Mouse (Mus musculus) MEL (cell line): ENCODE results near the gene Lrrc61. TPM values are rescaled to one million over a fixed set of nuclear protein-coding genes. Genes with fewer than 3 reads are reported as not detected.

Source experiments
- polyA plus RNA-seq, 2 experiments: library from polyadenylated mRNA; stranded (reverse) in 1 of 2; unstranded in 1 of 2; fragments of >175 nt in 1 of 2; fragments of >200 nt in 1 of 2; gene quantifications; 2 replicates each; pipeline versions ENCODE4 v1.2.1 to v1.2.4; 2012; ENCODE audit warnings: low replicate concordance in 2 of 2, low read depth in 1 of 2; ENCODE audit not compliant: insufficient read length in 2 of 2, insufficient read depth in 1 of 2, missing spikeins in 1 of 2
- total RNA-seq: library from RNA; depleted of rRNA; stranded (reverse); fragments of 300-350 nt; gene quantifications from 2 replicates; pipeline ENCODE4 v1.2.3, GENCODE M21; 2012; rRNA removed

The Lrrc61 gene
- total and polyA plus RNA-seq, 3 experiments: not detected

Other genes with a start within 250 kb of the Lrrc61 start
- gene Krba1, start 159.2 kb upstream of the Lrrc61 start, total RNA-seq: 4.8 and 4.9 TPM in 2 replicates
- 1 to 10 TPM in 1 of 2 experiments, not detected in 1; 8.7 TPM for gene Krba1, start 159.2 kb upstream of the Lrrc61 start, polyA plus RNA-seq
- 0.85 and 1.0 TPM in 2 replicates for gene Zfp467, start 109.0 kb upstream of the Lrrc61 start, total RNA-seq
- gene Zfp467, start 109.0 kb upstream of the Lrrc61 start, polyA plus RNA-seq: 1 to 10 TPM in 1 of 2 experiments, not detected in 1; 5.7 TPM
- gene Sspo, start 106.6 kb upstream of the Lrrc61 start, total RNA-seq: not detected in 2 replicates
- gene Sspo, start 106.6 kb upstream of the Lrrc61 start, polyA plus RNA-seq: not detected
- not detected in 2 replicates for gene Atp6v0e2, start 17.2 kb upstream of the Lrrc61 start, total RNA-seq
- gene Atp6v0e2, start 17.2 kb upstream of the Lrrc61 start, polyA plus RNA-seq: not detected
- gene Rarres2, start 18.0 kb downstream of the Lrrc61 start, total RNA-seq: not detected in 2 replicates
- not detected for gene Rarres2, start 18.0 kb downstream of the Lrrc61 start, polyA plus RNA-seq
- gene Gm45021, start 34.8 kb downstream of the Lrrc61 start, total RNA-seq: not detected in 2 replicates
- not detected for gene Gm45021, start 34.8 kb downstream of the Lrrc61 start, polyA plus RNA-seq
- gene Repin1, start 39.1 kb downstream of the Lrrc61 start, total RNA-seq: not detected in 2 replicates
- gene Repin1, start 39.1 kb downstream of the Lrrc61 start, polyA plus RNA-seq: not detected
- gene Gm44965, start 39.1 kb downstream of the Lrrc61 start, total RNA-seq: not detected in 2 replicates
- gene Gm44965, start 39.1 kb downstream of the Lrrc61 start, polyA plus RNA-seq: not detected
- not detected in 2 replicates for gene Zfp775, start 47.3 kb downstream of the Lrrc61 start, total RNA-seq
- not detected for gene Zfp775, start 47.3 kb downstream of the Lrrc61 start, polyA plus RNA-seq
- not detected in 2 replicates for gene AI854703, start 72.0 kb downstream of the Lrrc61 start, total RNA-seq
- gene AI854703, start 72.0 kb downstream of the Lrrc61 start, polyA plus RNA-seq: not detected
- gene Gimap8, start 92.4 kb downstream of the Lrrc61 start, total RNA-seq: not detected in 2 replicates
- not detected for gene Gimap8, start 92.4 kb downstream of the Lrrc61 start, polyA plus RNA-seq
- 3.8 and 4.8 TPM in 2 replicates for gene Gimap9, start 121.3 kb downstream of the Lrrc61 start, total RNA-seq
- gene Gimap9, start 121.3 kb downstream of the Lrrc61 start, polyA plus RNA-seq: 1 to 10 TPM in 1 of 2 experiments, not detected in 1; 6.2 TPM
- 0.12 TPM in 1 of 2 replicates, not detected in the other for gene Gimap4, start 129.8 kb downstream of the Lrrc61 start, total RNA-seq
- gene Gimap4, start 129.8 kb downstream of the Lrrc61 start, polyA plus RNA-seq: under 1 TPM in 1 of 2 experiments, not detected in 1; 0.25 TPM
- gene Gimap6, start 153.4 kb downstream of the Lrrc61 start, total RNA-seq: not detected in 2 replicates
- gene Gimap6, start 153.4 kb downstream of the Lrrc61 start, polyA plus RNA-seq: not detected
- gene Gm28053, start 163.8 kb downstream of the Lrrc61 start, total RNA-seq: not detected in 2 replicates
- not detected for gene Gm28053, start 163.8 kb downstream of the Lrrc61 start, polyA plus RNA-seq
- gene Gimap7, start 163.8 kb downstream of the Lrrc61 start, total RNA-seq: not detected in 2 replicates
- not detected for gene Gimap7, start 163.8 kb downstream of the Lrrc61 start, polyA plus RNA-seq
- not detected in 2 replicates for gene Gimap1, start 184.3 kb downstream of the Lrrc61 start, total RNA-seq
- not detected for gene Gimap1, start 184.3 kb downstream of the Lrrc61 start, polyA plus RNA-seq
- not detected in 2 replicates for gene Gimap5, start 191.4 kb downstream of the Lrrc61 start, total RNA-seq
- not detected for gene Gimap5, start 191.4 kb downstream of the Lrrc61 start, polyA plus RNA-seq
- not detected in 2 replicates for gene Gimap3, start 216.1 kb downstream of the Lrrc61 start, total RNA-seq
- gene Gimap3, start 216.1 kb downstream of the Lrrc61 start, polyA plus RNA-seq: not detected